Mouse (Mus musculus) inflammation-experienced regulatory T-cells, adult 16 weeks (primary cell): ENCODE measurements around the gene Phf8. TPM values are rescaled to one million over a fixed set of nuclear protein-coding genes. Genes with fewer than 3 reads are reported as not detected.

Experiments
- polyA plus RNA-seq: library from polyadenylated mRNA; unstranded; fragments of 100-300 nt; shearing (Covaris generic); gene quantifications from one replicate; pipeline ENCODE4 v1.2.1, GENCODE M21; 2017

The Phf8 gene
- 83.1 TPM for polyA plus RNA-seq

GRCm38 (mm10) chrX:151520458-151521322 is at the start of gene Phf8:
Phf8 (plus strand) TSS chrX:151520672.

Other genes with a start within 250 kb of the Phf8 start
- 3.8 TPM for gene Fam120c, start 176.5 kb upstream of the Phf8 start, polyA plus RNA-seq